Mouse (Mus musculus) embryonic fibroblast, embryonic 13.5 days (primary cell): ENCODE results near the gene Gclc. TPM values are rescaled to one million over a fixed set of nuclear protein-coding genes. Genes with fewer than 3 reads are reported as not detected.

Experiments
- H3K27ac ChIP-seq: 2 replicates; pipeline ENCODE4 v1.5.1; 2012; ENCODE audit warnings: low read length, control low read depth, inconsistent platforms; ENCODE audit not compliant: insufficient read depth
- H3K4me1 ChIP-seq: 2 replicates; pipeline ENCODE4 v1.6.1; 2011; ENCODE audit warnings: low read length; ENCODE audit not compliant: control insufficient read depth, insufficient read depth
- H3K4me3 ChIP-seq: 2 replicates; pipeline ENCODE4 v1.5.1; 2011; ENCODE audit warnings: mild to moderate bottlenecking, control low read depth, low read length; ENCODE audit not compliant: insufficient read depth
- CTCF ChIP-seq: IDR thresholded peaks from 2 replicates; pipeline ENCODE4 v1.5.1; 2011; ENCODE audit warnings: mild to moderate bottlenecking, control low read depth, low read length, moderate library complexity, borderline replicate concordance; ENCODE audit not compliant: insufficient read depth
- POLR2A ChIP-seq: IDR thresholded peaks from 2 replicates; pipeline ENCODE4 v1.6.1; 2011; ENCODE audit warnings: low read depth, mild to moderate bottlenecking, control low read depth, low read length, moderate library complexity
- polyA plus RNA-seq: library from polyadenylated mRNA; stranded (reverse); fragments of >200 nt; gene quantifications from 2 replicates; pipeline ENCODE4 v1.2.4, GENCODE M21; 2011; ENCODE audit warnings: low read depth; ENCODE audit not compliant: missing spikeins, insufficient read length

Gclc gene
- polyA plus RNA-seq, 1 experiment: 20.0 TPM

DNA sequence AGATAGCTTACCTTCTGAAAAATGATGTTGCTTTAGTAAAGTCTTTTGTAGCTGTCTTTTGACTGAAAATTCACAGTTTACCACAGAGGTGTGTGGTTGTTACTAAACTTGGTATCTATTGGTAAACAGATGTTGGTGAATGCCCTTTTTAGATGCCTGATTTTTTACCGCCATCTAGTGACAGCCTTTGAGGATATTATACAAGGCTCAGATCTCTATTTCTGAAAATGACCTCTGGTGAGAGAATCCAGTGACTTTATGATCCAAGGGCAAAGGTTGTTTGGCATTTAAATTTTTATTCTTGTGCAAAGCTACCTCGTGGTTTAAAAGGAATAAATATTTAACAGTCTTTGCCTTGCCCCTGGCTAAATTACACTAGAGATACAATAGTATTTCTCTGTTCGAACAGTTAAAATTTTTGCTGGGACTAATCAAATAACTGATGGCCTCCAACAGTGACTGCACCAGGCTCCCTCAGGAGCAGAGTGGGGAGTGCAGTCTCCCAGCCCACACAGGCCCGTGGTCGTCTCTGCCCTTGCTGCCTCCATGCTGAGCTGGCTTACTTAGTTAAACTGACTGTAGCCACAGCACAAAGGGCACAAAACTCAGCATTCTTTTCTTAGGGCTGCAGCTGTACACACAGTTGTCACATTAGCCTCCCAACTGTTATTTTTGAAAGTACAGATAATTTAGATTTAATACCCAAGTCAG is 27.3 kb downstream of the Gclc start:
- Histone ChIP-seq H3K4me1 (no peaks in the 10 kb centered on the region), H3K4me3 (no peak overlapping the region), H3K27ac (no peak overlapping the region)
- no peak for TF ChIP-seq CTCF
- no peak for TF ChIP-seq POLR2A

DNA sequence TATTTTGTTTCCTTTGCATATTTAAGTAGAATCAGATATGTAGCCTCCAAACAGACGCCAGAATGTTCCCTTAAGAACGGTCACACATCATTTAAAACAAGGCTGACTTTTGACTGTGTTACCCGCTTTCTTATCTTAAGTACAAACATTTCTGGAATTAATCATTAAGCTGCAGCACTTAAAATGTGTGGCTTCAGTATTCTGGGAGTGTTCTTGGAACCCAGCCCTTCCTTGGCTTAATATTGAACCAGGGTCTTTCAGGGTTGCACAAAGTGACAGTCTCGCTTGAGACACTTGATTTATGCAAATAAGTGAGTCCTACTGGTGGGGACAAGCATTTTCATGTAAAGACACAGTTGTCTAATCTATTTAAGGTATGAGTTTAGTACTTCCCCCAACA is 27.9 kb downstream of the Gclc start:
- no peak for TF ChIP-seq CTCF
- no peak for TF ChIP-seq POLR2A
- no peak overlapping the region for H3K27ac ChIP-seq
- H3K4me3 ChIP-seq: no peak overlapping the region
- H3K4me1 ChIP-seq: no peaks in the 10 kb centered on the region

DNA sequence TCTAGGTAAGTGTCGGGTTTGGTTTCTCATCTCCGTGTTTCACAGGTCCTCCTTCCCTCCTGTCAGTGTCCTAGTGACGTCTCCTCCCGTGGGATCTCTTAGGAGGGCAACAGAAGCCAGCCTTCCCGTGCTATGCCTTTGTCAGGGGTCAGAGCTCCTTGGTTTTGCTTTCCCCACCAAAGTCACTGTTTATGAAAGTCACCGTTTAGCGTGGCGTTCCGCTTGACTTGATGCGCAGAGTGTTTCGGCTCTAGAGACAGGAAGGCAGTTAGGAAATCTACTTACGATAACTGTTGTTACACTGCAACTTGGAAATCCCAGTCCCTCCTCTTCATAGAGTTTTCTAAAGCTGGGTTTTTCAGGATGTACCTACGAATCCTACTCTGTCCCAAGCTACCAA is 28.7 kb downstream of the Gclc start:
- TF ChIP-seq CTCF: no peak
- no peak for TF ChIP-seq POLR2A
- no peak overlapping the region for H3K27ac ChIP-seq
- H3K4me1 ChIP-seq: no peaks in the 10 kb centered on the region
- no peak overlapping the region for H3K4me3 ChIP-seq

DNA sequence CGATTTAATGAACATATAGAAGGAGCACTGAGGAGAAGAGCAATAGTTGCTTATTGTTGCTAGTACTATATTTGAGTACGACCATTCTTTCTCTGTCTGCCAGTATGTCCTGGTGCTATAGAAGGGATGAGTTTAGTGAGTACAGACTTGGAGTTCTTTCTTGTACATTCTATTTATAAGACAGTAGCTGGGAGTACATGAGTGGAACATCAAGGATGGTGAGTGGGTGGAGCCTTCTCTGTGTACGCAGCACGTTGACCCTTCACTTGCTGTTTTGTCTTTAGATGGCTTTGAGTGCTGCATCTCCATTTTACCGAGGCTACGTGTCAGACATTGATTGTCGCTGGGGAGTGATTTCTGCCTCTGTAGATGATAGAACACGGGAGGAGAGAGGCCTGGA is 31.1 kb downstream of the Gclc start:
- TF ChIP-seq POLR2A (no peak), CTCF (no peak)
- Histone ChIP-seq H3K4me1 (no peaks in the 10 kb centered on the region), H3K4me3 (no peak overlapping the region), H3K27ac (no peak overlapping the region)

DNA sequence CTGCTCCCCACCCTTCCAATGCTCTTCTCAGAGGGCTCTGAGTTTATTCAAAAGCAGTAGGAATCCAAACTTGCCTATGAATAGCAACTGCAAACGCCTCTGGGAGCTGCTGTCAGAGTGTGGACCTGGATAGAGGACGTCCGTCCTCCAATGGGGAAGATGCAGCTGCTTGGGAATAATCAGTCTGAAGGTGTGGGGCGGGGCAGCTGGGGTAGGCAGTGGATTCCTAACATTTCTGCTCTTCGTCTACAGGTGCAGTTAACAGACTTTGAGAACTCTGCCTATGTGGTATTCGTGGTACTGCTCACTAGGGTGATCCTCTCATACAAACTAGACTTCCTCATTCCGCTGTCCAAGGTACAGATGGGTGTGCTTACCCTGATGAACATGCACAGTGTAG is 33.6 kb downstream of the Gclc start:
- Histone ChIP-seq H3K27ac (no peak overlapping the region), H3K4me3 (no peak overlapping the region), H3K4me1 (no peaks in the 10 kb centered on the region)
- no peak for TF ChIP-seq POLR2A
- no peak for TF ChIP-seq CTCF

DNA sequence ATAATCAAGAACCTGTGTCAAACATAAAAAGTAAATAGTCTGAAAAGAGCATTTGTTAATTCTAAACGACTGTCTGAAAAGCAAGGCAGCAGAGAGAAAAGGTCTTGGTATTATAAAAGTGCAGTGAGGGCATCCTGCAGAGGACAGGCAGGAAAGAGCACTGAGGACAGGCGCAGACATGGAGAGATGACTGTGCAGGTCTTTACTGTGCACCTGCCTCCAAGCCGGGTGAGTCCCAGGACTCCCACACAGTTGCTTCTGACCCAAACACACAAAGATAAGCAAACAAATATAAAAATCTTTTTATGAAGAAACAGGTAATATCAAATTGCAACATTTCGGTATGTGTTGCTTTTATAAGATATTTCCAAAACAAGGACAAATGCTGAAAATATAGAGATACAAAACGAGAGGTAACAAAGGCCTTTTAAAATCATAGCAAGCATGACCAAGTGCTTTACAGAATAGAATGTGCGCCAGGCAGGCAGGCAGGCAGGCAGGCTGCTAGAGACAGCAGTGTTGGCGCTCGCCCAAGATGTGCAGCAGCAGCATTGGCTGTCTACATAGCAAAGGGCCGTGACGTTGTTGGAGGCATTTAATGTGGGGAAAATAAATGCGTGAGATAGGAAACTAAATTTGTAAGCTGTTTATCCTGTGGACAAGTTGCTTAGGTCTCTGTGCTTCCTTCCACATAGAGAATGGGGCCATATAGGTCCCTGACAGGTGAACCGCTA is 35.4 kb downstream of the Gclc start:
- Histone ChIP-seq H3K4me3 (no peak overlapping the region), H3K27ac (no peak overlapping the region), H3K4me1 (no peaks in the 10 kb centered on the region)
- TF ChIP-seq CTCF: no peak
- no peak for TF ChIP-seq POLR2A

DNA sequence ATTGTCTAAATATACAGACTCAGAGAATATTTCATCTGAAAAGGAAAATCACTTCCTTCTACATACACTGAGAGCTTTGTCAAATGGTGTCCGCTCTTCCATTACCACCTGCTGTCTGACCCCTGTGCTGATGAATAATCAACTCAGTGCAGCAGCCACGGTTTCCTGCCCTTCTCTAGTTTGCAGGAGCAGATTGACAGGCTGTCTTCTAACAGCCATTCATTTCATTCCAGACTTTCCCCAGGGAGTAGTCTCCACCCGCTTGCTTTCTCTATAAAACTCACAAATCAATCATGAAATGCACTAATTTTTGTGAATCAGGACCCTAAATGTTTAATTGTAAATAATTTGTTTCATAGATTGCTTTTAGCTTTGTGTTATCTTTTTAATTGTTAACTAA is 39.5 kb downstream of the Gclc start:
- TF ChIP-seq CTCF: no peak
- no peak for TF ChIP-seq POLR2A
- no peaks in the 10 kb centered on the region for H3K4me1 ChIP-seq
- no peak overlapping the region for H3K27ac ChIP-seq
- H3K4me3 ChIP-seq: no peak overlapping the region

DNA sequence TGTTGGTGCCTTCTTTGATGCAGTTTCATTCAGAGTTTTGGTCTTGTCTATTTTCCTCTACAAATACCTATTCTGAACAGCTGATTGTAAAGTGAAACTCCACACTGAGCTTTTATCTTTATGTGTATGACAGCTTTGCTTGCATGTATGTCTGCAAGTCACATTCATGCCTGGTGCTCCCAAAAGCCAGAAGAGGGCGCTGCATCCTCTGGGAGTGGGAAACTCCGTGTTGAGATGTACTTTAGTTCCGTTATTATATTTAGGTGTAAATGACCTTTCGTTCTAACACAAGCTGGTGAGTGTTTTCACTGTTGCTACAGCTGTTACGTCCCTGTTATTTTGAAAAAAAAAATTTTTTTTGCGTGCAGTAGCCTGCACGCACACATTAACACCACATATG is 48.1 kb downstream of the Gclc start:
- TF ChIP-seq POLR2A: no peak
- peak; percentile 34; the same call in 1 of the 2 replicates for TF ChIP-seq CTCF
- Histone ChIP-seq H3K27ac (no peak overlapping the region), H3K4me3 (no peak overlapping the region), H3K4me1 (no peaks in the 10 kb centered on the region)

DNA sequence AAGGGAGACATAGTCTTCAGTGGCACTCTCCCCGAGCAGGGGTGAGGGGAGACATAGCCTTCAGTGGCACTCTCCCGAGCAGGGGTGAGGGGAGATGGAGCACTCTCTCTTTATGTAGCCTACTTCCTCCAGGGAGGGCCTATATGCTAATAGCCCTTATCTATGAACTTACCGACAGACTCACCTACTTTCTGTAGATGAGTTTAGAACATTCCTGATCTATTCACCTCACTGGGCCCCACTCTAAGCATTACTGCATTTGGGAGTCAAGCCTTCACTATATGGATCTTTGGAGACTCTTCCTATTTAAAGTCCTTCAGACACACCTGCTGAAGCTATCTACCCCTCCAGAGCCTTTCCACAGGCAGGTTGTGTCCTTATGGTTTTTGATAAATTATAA is 52.1 kb downstream of the Gclc start:
- no peak for TF ChIP-seq CTCF
- TF ChIP-seq POLR2A: no peak
- Histone ChIP-seq H3K4me1 (no peaks in the 10 kb centered on the region), H3K27ac (no peak overlapping the region), H3K4me3 (0 out of 2 replicates have a peak overlapping the region, but pooled peaks have one; percentile 15)
